Mouse (Mus musculus): ENCODE measurements around the gene Serinc3.

- TF ChIP-seq CTCF (IDR thresholded peaks at IDR 0.05; ENCODE audit: low read depth) (no peak), EP300 (IDR thresholded peaks at IDR 0.05; ENCODE audit: low read depth) (no peak)
Measured at GRCm38 (mm10) chr2:163601066-163601465, 43.9 kb downstream of the Serinc3 start.
